Mouse (Mus musculus) embryonic fibroblast, embryonic 13.5 days (primary cell): ENCODE data around the gene Ebf1.

Experiments
- CTCF ChIP-seq: IDR thresholded peaks from 2 replicates; pipeline ENCODE4 v1.5.1; 2011; ENCODE audit warnings: mild to moderate bottlenecking, control low read depth, low read length, moderate library complexity, borderline replicate concordance; ENCODE audit not compliant: insufficient read depth
- POLR2A ChIP-seq: IDR thresholded peaks from 2 replicates; pipeline ENCODE4 v1.6.1; 2011; ENCODE audit warnings: low read depth, mild to moderate bottlenecking, control low read depth, low read length, moderate library complexity

DNA sequence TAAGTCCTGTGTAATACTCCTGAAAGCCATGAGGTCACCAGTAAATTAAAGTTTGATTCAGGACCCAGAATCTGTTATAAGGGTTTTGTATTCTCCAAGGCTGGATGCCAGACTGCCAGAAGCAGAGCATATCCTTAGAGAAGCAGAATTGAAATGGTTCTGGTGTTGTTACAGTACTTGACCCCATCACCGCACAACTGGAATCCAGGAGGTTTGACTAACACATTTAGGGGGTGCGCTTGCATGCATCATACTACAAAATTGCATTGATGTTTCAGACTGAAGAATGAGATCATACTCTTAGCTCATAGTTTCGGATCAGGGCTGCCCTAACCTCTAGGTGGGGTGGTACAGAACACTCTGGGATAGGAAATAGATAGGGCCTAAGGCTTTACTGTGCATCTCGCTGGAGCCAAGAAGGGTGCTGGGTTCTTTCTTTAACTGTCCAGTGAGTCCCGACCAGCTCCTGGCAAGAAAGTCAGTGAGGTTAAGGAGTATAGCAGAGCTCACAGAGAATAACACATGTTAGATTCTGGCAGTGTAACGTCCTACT is 106.9 kb downstream of the Ebf1 start:
- TF ChIP-seq POLR2A = no peak
- TF ChIP-seq CTCF = no peak
